Mouse (Mus musculus) stomach, postnatal 0 days (tissue): Measurements from ENCODE around the gene Rap1gap2. TPM values are rescaled to one million over a fixed set of nuclear protein-coding genes. Genes with fewer than 3 reads are reported as not detected.
A peak's percentile ranks its signal among the peaks of the same experiment; 100 is the strongest.

Experiments used
- ATAC-seq: fragments of 200-750 bp; cut with Nextera tagmentation; 2 replicates; pipeline ENCODE4 v1.8.0; 2017; ENCODE audit not compliant: low FRiP score, low TSS enrichment
- DNase-seq: peaks from one replicate; pipeline ENCODE4 v3.0.0-alpha.2; 2016; ENCODE audit warnings: low spot score
- H3K27ac ChIP-seq: fragments of 300-500 bp; sonication (generic); replicated peaks from 2 replicates; pipeline ENCODE4 v1.5.1; 2014; ENCODE audit warnings: mild to moderate bottlenecking, control low read depth
- H3K27me3 ChIP-seq: fragments of 300-500 bp; sonication (generic); 2 replicates; pipeline ENCODE4 v1.6.1; 2014; ENCODE audit warnings: low read length; ENCODE audit not compliant: control insufficient read depth, insufficient read depth
- H3K36me3 ChIP-seq: fragments of 300-500 bp; sonication (generic); 2 replicates; pipeline ENCODE4 v1.6.1; 2014; ENCODE audit warnings: low read length, mixed read lengths; ENCODE audit not compliant: control insufficient read depth, insufficient read depth
- H3K4me1 ChIP-seq: fragments of 300-500 bp; sonication (generic); replicated peaks from 2 replicates; pipeline ENCODE4 v1.6.1; 2014; ENCODE audit warnings: antibody characterized with exemption; ENCODE audit not compliant: control insufficient read depth, insufficient read depth
- H3K4me2 ChIP-seq: fragments of 300-500 bp; sonication (generic); replicated peaks from 2 replicates; pipeline ENCODE4 v1.6.1; 2014; ENCODE audit warnings: low read depth, mild to moderate bottlenecking, control low read depth, moderate library complexity
- H3K4me3 ChIP-seq: fragments of 300-500 bp; sonication (generic); 2 replicates; pipeline ENCODE4 v1.5.1; 2014; ENCODE audit warnings: low read depth, low read length, control low read depth
- H3K9ac ChIP-seq: fragments of 300-500 bp; sonication (generic); 2 replicates; pipeline ENCODE4 v1.6.1; 2014; ENCODE audit warnings: mild to moderate bottlenecking, low read length, control low read depth, mixed read lengths
- H3K9me3 ChIP-seq: fragments of 300-500 bp; sonication (generic); 2 replicates; pipeline ENCODE4 v1.6.1; 2016; ENCODE audit warnings: low read length; ENCODE audit not compliant: control insufficient read depth
- CTCF ChIP-seq: IDR thresholded peaks from 2 replicates; pipeline ENCODE4 v1.5.1; 2016; ENCODE audit warnings: antibody characterized with exemption, low read depth, mild to moderate bottlenecking, moderate library complexity
- EP300 ChIP-seq: optimal IDR thresholded peaks from 2 replicates; pipeline ENCODE3; 2016; ENCODE audit warnings: antibody characterized with exemption
- WGBS: fragments of 180-500 bp; shearing (Covaris S2); extraction: QIAGEN DNeasy Blood & Tissue Kit; methylation state at CpG from one replicate; pipeline ENCODE4 v1.1.7; 2014; 5-methylcytosine and 5-hydroxymethylcytosine counted together
- polyA plus RNA-seq: library from polyadenylated mRNA; unstranded; fragments of >200 nt; fragmentation: Nextera tagmentation; extraction: Ambion mirVana; gene quantifications from 2 replicates; pipeline ENCODE4 v1.2.1, GENCODE M21; 2015

Gene Rap1gap2
- polyA plus RNA-seq, 1 experiment from 2014 or later: 7.6 TPM

- no peak overlapping the region for H3K9ac ChIP-seq
- DNase-seq (no peak), ATAC-seq (no peak)
- TF ChIP-seq EP300 (no peak), CTCF (no peak)
- no peak overlapping the region for H3K4me2 ChIP-seq
- H3K27ac ChIP-seq: no peak overlapping the region
- H3K4me1 ChIP-seq: no peaks in the 10 kb centered on the region
- no peaks in the 10 kb centered on the region for H3K36me3 ChIP-seq
- H3K4me3 ChIP-seq: no peak overlapping the region
- WGBS: 77% methylated on average over 5 of the region's 5 CpGs
- no peaks in the 10 kb centered on the region for H3K9me3 ChIP-seq
- no peaks in the 10 kb centered on the region for H3K27me3 ChIP-seq
Measured at GRCm38 (mm10) chr11:74483871-74484270, 126.8 kb downstream of the Rap1gap2 start.

GRCm38 (mm10) chr11:74483153-74483817 is 127.4 kb downstream of the Rap1gap2 start:
- ATAC-seq: no peak
- Histone ChIP-seq H3K4me1 (no peaks in the 10 kb centered on the region), H3K4me3 (no peak overlapping the region), H3K9me3 (no peaks in the 10 kb centered on the region), H3K9ac (no peak overlapping the region), H3K4me2 (no peak overlapping the region), H3K27me3 (no peaks in the 10 kb centered on the region), H3K36me3 (no peaks in the 10 kb centered on the region), H3K27ac (no peak overlapping the region)
- DNase-seq: no peak
- WGBS: 52% methylated on average over 6 of the region's 6 CpGs
- TF ChIP-seq CTCF: no peak

GRCm38 (mm10) chr11:74481797-74482196 is 128.9 kb downstream of the Rap1gap2 start:
- H3K36me3 ChIP-seq: no peaks in the 10 kb centered on the region
- ATAC-seq (peak; percentile 38; the same call in 1 of the 2 replicates), DNase-seq (peak; percentile 31)
- peak; percentile 55 for TF ChIP-seq CTCF
- no peak for TF ChIP-seq EP300
- H3K4me1 ChIP-seq: no peaks in the 10 kb centered on the region
- H3K4me3 ChIP-seq: no peak overlapping the region
- no peaks in the 10 kb centered on the region for H3K9me3 ChIP-seq
- H3K4me2 ChIP-seq: no peak overlapping the region
- H3K27ac ChIP-seq: no peak overlapping the region
- no peaks in the 10 kb centered on the region for H3K27me3 ChIP-seq
- WGBS: 71% methylated on average over 5 of the region's 5 CpGs
- H3K9ac ChIP-seq: no peak overlapping the region

- ATAC-seq: no peak
- WGBS: 74% methylated on average over 5 of the region's 5 CpGs
Measured at GRCm38 (mm10) chr11:74479715-74480289, 130.9 kb downstream of the Rap1gap2 start.

GRCm38 (mm10) chr11:74478877-74479276 is 131.8 kb downstream of the Rap1gap2 start:
- Histone ChIP-seq H3K9ac (no peak overlapping the region), H3K4me3 (no peak overlapping the region), H3K9me3 (no peaks in the 10 kb centered on the region), H3K4me2 (no peak overlapping the region), H3K27me3 (no peaks in the 10 kb centered on the region), H3K27ac (no peak overlapping the region), H3K4me1 (no peaks in the 10 kb centered on the region), H3K36me3 (no peaks in the 10 kb centered on the region)
- no peak for ATAC-seq
- TF ChIP-seq EP300 (no peak), CTCF (no peak)
- DNase-seq: no peak
- 81% methylated on average over 2 of the region's 2 CpGs for WGBS

More at GRCm38 (mm10) chr11:74479715-74480289, 130.9 kb downstream of the Rap1gap2 start:
- H3K4me3 ChIP-seq: no peak overlapping the region
- H3K36me3 ChIP-seq: no peaks in the 10 kb centered on the region
- no peak overlapping the region for H3K9ac ChIP-seq
- no peak overlapping the region for H3K4me2 ChIP-seq
- TF ChIP-seq CTCF (no peak), EP300 (no peak)
- H3K27me3 ChIP-seq: no peaks in the 10 kb centered on the region
- H3K4me1 ChIP-seq: no peaks in the 10 kb centered on the region
- H3K9me3 ChIP-seq: no peaks in the 10 kb centered on the region
- no peak overlapping the region for H3K27ac ChIP-seq
- DNase-seq: no peak

GRCm38 (mm10) chr11:74472671-74473070 is 138.0 kb downstream of the Rap1gap2 start:
- no peak for ATAC-seq
- Histone ChIP-seq H3K9me3 (no peaks in the 10 kb centered on the region), H3K27ac (no peak overlapping the region), H3K4me3 (no peak overlapping the region), H3K36me3 (no peaks in the 10 kb centered on the region), H3K27me3 (no peaks in the 10 kb centered on the region), H3K4me1 (no peaks in the 10 kb centered on the region), H3K9ac (no peak overlapping the region), H3K4me2 (no peak overlapping the region)
- DNase-seq: no peak
- WGBS: 70% methylated on average over 10 of the region's 10 CpGs
- no peak for TF ChIP-seq CTCF
- TF ChIP-seq EP300: no peak
